Mouse (Mus musculus) heart, postnatal 0 days (tissue): ENCODE data around the gene Car8.

Source experiments
- CTCF ChIP-seq: IDR thresholded peaks from 2 replicates; pipeline ENCODE4 v1.5.1; 2016; ENCODE audit warnings: antibody characterized with exemption, control low read depth, low read depth
- EP300 ChIP-seq: IDR thresholded peaks from 2 replicates; pipeline ENCODE4 v1.6.1; 2016; ENCODE audit warnings: antibody characterized with exemption, low read depth

- TF ChIP-seq CTCF = no peak
- TF ChIP-seq EP300 = peak; percentile 78
Observed at GRCm38 (mm10) chr4:8113558-8113957, 125.3 kb downstream of the Car8 start.
